Mouse (Mus musculus): Measurements from ENCODE around the gene Tnxb.
A peak's percentile ranks its signal among the peaks of the same experiment; 100 is the strongest.
"Not testable (repeated sequence)": the region's sequence is repeated elsewhere in the genome, so short reads cannot be mapped to it uniquely, and the experiment has no call there.

The Tnxb gene

GRCm38 (mm10) chr17:34683686-34684220, 13.4 kb downstream of the Tnxb start:
- DNase-seq (ENCODE audit: extremely low spot score, low spot score): no peak

GRCm38 (mm10) chr17:34684253-34684893, 14.0 kb downstream of the Tnxb start:
- DNase-seq (ENCODE audit: extremely low spot score, low spot score): no peak

- no peak for DNase-seq (ENCODE audit: extremely low spot score, low spot score)
These were observed 15.1 kb downstream of the Tnxb start for GRCm38 (mm10) chr17:34685120-34686110.

- no peak for DNase-seq (ENCODE audit: extremely low spot score, low spot score)
These were observed 18.6 kb downstream of the Tnxb start for GRCm38 (mm10) chr17:34688889-34689288.

DNA sequence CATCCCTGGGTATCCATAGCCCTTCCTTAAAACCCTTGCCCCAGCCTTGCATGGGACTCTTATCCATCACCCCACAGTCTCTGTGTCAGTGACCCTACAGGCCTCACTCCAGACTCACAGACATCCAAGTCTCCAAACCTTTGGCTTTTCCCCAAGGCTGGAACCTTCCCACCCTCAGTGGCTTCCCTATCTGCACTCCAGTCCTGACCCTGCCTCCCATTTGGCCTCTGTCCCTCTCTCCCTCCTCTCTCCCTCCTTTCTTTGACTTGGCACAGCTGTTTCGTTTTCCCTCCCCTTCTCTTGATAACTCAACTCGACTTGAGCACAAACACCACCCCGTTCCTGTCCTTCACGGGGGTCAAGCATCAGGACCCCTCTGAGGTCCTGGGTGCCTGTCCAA, 20.1 kb downstream of the Tnxb start:
- no peak for DNase-seq (ENCODE audit: extremely low spot score, low spot score)

DNA sequence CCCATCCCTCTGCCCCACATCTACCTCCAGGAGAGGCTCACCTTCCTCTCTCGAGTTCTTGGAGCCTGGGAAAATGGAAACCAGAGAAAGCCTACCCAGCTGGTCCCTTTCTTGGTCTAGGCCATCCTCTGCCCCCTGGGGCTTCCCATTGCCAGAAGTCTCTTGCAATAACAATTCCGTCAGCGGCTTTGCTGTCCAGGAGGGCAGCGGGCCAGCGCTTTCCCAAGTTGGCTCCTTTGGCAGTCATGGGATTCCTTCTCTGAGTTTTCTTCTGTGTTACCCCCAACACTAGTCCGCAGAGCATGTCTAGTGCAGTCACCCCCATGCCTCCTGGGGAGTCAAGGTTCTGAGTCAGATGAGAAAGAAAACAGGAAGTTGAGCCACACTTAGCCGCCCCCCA, 22.6 kb downstream of the Tnxb start:
- no peak for DNase-seq (ENCODE audit: extremely low spot score, low spot score)

GRCm38 (mm10) chr17:34699575-34700408, 29.5 kb downstream of the Tnxb start:
- DNase-seq (ENCODE audit: extremely low spot score, low spot score): no peak

GRCm38 (mm10) chr17:34700671-34701071, 30.3 kb downstream of the Tnxb start:
- no peak for DNase-seq (ENCODE audit: extremely low spot score, low spot score)

- not testable (repeated sequence) for DNase-seq (ENCODE audit: extremely low spot score, low spot score)
These were observed 36.1 kb downstream of the Tnxb start for GRCm38 (mm10) chr17:34706476-34706875.

DNA sequence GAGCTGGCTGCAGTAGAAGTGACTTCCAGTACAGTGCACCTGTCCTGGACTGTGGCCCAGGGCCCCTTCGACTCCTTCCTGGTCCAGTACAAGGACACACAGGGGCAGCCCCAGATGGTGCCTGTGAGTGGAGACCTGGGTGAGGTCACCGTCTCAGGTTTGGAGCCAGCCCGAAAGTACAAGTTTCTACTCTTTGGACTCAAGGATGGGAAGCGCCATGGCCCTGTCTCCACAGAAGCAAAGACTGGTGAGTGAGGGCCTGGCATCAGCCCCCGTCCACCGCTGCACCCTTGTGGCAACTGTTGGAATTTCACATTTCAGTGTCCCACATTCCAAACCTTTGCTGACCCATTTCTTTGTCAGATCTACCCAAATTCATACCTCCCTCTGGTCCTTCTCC, 42.6 kb downstream of the Tnxb start:
- DNase-seq (ENCODE audit: extremely low spot score, low spot score): peak; percentile 39

GRCm38 (mm10) chr17:34714181-34714907, 44.0 kb downstream of the Tnxb start:
- not testable (repeated sequence) for DNase-seq (ENCODE audit: extremely low spot score, low spot score)

DNA sequence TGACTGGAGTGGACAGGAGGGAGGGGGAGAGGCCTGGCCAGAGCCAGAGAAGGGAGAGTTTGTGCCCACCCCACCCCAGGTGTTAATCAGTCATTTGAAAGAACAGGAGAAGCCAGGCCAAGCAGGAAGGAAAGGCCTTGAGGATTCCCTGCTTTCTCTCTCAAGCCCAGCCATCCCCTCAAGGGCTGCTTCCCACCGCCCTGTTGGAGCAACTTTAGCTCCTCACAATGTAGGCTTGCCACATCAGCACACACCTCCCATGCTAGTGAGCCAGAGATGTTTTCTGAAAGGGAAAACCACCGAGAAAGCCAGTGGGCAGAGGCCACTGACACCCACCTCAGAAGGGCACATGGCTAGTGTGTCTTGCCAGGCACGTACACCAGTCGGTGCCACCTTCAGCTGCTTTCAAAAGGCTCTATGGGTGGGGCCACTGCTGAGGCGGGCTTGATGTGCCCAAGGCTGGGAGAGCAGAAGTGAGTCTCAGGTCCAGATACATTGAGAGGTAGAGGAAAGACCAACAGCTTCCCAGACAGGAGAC, 44.6 kb downstream of the Tnxb start:
- not testable (repeated sequence) for DNase-seq (ENCODE audit: extremely low spot score, low spot score)

DNA sequence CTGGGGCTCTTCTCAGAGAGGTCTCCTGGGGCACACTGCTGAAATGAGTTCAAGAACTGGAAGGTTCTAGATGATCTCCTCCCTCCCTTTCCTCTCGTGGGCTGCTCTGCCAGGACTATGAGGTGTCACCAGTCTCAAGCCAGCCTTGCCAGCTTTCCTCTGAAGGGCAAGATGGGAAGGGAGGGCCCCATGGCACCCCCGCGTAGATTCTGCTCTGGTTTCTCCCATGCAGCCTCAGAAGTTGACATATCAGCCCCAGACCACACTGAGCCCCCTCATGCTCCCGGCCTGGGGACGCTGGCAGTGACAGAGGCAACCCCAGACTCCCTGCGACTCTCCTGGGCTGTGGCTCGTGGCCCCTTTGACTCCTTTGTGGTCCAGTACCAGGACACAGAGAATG, 45.1 kb downstream of the Tnxb start:
- not testable (repeated sequence) for DNase-seq (ENCODE audit: extremely low spot score, low spot score)

DNA sequence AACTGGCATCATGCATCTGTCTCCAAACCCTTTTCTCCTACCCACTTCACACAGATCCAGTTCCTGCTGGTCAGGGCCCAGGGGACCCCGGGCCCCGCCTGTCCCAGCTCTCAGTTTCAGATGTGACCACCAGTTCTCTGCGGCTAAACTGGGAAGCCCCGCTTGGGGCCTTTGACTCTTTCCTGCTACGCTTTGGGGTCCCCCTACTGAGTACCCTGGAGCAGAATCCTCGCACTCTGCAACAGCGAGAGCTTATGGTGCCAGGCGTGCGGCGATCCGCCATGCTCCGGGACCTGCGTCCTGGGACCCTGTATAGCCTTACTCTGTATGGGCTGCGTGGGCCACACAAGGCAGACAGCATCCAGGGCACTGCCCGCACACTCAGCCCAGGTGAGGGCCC, 45.9 kb downstream of the Tnxb start:
- no peak for DNase-seq (ENCODE audit: extremely low spot score, low spot score)

DNA sequence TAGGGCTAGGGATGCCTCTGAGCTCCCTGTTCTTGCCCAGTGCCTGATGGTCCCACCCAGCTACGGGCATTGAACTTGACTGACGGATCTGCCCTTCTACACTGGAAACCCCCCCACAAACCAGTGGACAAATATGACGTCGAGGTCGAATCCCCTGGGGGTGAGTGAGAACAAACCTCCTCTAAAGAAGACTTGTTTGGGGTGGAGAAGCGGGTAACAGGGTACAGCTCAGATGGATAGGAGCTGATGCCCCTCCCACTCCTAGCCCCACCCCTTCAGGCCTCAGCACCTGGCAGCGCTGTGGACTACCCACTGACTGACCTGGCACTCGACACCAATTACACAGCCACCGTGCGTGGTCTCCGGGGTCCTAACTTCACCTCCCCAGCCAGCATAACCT, 47.1 kb downstream of the Tnxb start:
- no peak for DNase-seq (ENCODE audit: extremely low spot score, low spot score)

DNA sequence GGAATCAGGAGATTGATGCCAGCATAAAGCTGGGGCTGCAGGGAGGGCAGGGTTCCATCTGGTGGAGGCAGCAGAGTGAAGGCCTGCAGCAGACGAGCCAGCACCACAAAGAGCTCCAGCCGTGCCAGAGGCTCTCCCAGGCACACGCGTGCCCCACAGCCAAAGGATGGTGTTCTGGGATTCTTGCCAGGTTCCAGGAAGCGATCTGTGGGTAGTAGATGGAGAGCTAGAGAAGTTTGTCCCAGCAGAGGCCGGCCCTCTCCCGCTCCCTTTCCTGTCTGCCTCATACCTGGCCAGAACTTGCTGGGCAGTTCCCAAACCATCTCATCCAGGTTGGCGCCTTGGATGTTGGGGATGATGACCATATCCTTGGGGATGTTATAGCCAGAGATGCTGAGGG, 49.6 kb downstream of the Tnxb start:
- not testable (repeated sequence) for DNase-seq (ENCODE audit: extremely low spot score, low spot score)

DNA sequence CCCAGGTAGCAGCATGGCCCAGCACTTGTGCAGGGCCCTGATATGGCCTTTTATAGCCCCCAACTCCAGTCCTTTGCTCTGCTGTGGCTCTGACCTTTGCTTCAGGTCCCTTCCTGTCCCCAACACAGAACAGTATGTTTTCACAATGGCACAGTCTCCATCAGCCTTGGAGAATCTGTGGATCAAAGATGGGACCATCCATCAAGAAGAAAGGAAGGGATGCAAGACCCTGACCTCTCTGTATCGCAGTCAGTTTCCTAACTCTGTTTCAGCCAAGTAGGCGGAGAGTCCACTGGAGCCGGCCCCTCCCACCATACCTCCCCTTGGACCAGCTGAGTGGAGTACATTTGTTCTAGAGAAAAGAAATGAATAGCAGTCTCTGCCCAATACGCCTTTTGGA, 51.9 kb downstream of the Tnxb start:
- DNase-seq (ENCODE audit: extremely low spot score, low spot score): not testable (repeated sequence)

- DNase-seq (ENCODE audit: extremely low spot score, low spot score): no peak
These were observed 52.7 kb downstream of the Tnxb start for GRCm38 (mm10) chr17:34723066-34723465.

DNA sequence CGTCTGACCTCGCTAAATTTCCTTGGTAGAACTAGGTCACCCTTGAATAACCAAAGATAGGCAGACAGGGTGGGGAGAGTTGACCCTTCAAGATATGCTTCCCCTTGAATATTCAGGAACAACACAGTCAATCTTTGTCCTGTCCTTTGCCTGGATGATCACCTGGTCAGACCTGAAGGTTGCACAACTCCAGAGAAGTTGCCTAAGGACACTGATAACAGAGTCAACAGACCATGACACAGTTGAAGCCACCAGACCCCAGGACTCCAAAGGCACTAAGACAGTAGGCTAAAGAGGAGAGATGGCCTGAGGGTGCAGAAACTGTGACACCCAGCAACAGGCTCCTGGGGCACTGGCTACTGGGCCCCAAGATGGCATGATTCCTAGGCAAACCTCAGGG, 57.6 kb downstream of the Tnxb start:
- no peak for DNase-seq (ENCODE audit: extremely low spot score, low spot score)

DNA sequence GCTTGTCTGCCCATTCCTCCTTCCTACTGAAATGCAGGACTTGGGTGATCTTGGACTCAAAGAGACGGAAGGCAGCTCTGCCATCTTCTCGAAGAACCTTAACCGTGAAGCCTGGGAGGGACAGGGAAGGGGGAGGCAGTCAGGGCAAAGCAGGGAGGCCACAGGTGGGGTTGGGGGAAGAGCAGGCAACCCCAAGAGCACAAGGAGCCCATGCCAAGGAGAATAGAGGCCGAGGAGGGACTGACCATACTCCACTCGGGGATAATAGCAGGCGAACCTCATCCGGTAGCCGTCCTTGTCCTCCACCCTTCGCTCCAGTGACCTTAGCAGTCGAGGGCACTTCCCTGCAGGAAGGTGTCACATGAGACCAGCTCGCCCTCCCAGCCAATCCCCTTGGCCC, 58.8 kb downstream of the Tnxb start:
- DNase-seq (ENCODE audit: extremely low spot score, low spot score): not testable (repeated sequence)

Data from neural tube, embryonic 10.5 days (tissue).